Mouse (Mus musculus) MEL (cell line): ENCODE data around the gene Galntl6. TPM values are rescaled to one million over a fixed set of nuclear protein-coding genes. Genes with fewer than 3 reads are reported as not detected.

Experiments used
- DNase-seq: peaks from one replicate; pipeline ENCODE4 v3.0.0; 2011; ENCODE audit warnings: low read depth, low spot score
- H3K27ac ChIP-seq: 2 replicates; pipeline ENCODE4 v1.5.1; 2012; ENCODE audit warnings: low read depth, mild to moderate bottlenecking, control low read depth, low read length, moderate library complexity; ENCODE audit not compliant: control insufficient read depth
- H3K27me3 ChIP-seq, 2 experiments: fragments of 150-350 bp in 1 of 2; sonication (generic) in 1 of 2; 2 replicates each; pipeline ENCODE4 v1.6.1; 2012; ENCODE audit warnings: low read length in 2 of 2, mild to moderate bottlenecking in 2 of 2, improper control_type of control experiment in 1 of 2, moderate library complexity in 1 of 2; ENCODE audit not compliant: insufficient read depth in 2 of 2, control insufficient read depth in 1 of 2
- H3K36me3 ChIP-seq, 2 experiments: 2 replicates each; pipeline ENCODE4 v1.6.1; 2012 to 2014; ENCODE audit warnings: low read length in 2 of 2, improper control_type of control experiment in 1 of 2, inconsistent platforms in 1 of 2, mild to moderate bottlenecking in 1 of 2; ENCODE audit not compliant: insufficient read depth in 2 of 2, control insufficient read depth in 1 of 2
- H3K4me1 ChIP-seq, 2 experiments: fragments of 150-350 bp in 1 of 2; sonication (generic) in 1 of 2; 2 replicates each; pipeline ENCODE4 v1.6.1; 2012; ENCODE audit warnings: low read length in 2 of 2, improper control_type of control experiment in 1 of 2, mild to moderate bottlenecking in 1 of 2; ENCODE audit not compliant: insufficient read depth in 2 of 2, control insufficient read depth in 1 of 2
- H3K4me3 ChIP-seq, 2 experiments: fragments of 150-350 bp in 1 of 2; sonication (generic) in 1 of 2; 2 replicates each; pipeline ENCODE4 v1.5.1; 2012; ENCODE audit warnings: low read depth in 2 of 2, low read length in 2 of 2, mild to moderate bottlenecking in 2 of 2, moderate library complexity in 2 of 2, control low read depth in 1 of 2, improper control_type of control experiment in 1 of 2; ENCODE audit not compliant: control insufficient read depth in 1 of 2, insufficient read depth in 1 of 2
- H3K79me2 ChIP-seq: 2 replicates; pipeline ENCODE4 v1.6.1; 2012; ENCODE audit warnings: mild to moderate bottlenecking, low read length, moderate library complexity; ENCODE audit not compliant: control insufficient read depth, poor library complexity, insufficient read depth
- H3K9ac ChIP-seq: 2 replicates; pipeline ENCODE4 v1.6.1; 2012; ENCODE audit warnings: low read depth, mild to moderate bottlenecking, control low read depth, low read length, moderate library complexity; ENCODE audit not compliant: control insufficient read depth, poor library complexity, severe bottlenecking
- H3K9me3 ChIP-seq: fragments of 150-350 bp; sonication (generic); replicated peaks from 2 replicates; pipeline ENCODE4 v1.6.1; 2012; ENCODE audit warnings: mild to moderate bottlenecking, low read length, improper control_type of control experiment, moderate library complexity; ENCODE audit not compliant: insufficient read depth
- BHLHE40 ChIP-seq: IDR thresholded peaks from 2 replicates; pipeline ENCODE4 v1.6.1; 2012; ENCODE audit warnings: low read depth, mild to moderate bottlenecking, inconsistent platforms, low read length, improper control_type of control experiment, borderline replicate concordance
- CHD1 ChIP-seq: IDR thresholded peaks from 2 replicates; pipeline ENCODE4 v1.6.1; 2012; ENCODE audit warnings: low read depth, mild to moderate bottlenecking, inconsistent platforms, low read length, improper control_type of control experiment
- CHD2 ChIP-seq: IDR thresholded peaks from 2 replicates; pipeline ENCODE4 v1.6.1; 2011; ENCODE audit warnings: low read length, improper control_type of control experiment
- ELF1 ChIP-seq: IDR thresholded peaks from 2 replicates; pipeline ENCODE4 v1.6.1; 2014; ENCODE audit warnings: low read depth, mild to moderate bottlenecking, inconsistent platforms, low read length, improper control_type of control experiment, moderate library complexity
- GATA1 ChIP-seq: IDR thresholded peaks from 2 replicates; pipeline ENCODE4 v1.6.1; 2011; ENCODE audit warnings: low read depth, low read length, improper control_type of control experiment
- HCFC1 ChIP-seq: IDR thresholded peaks from 2 replicates; pipeline ENCODE4 v1.6.1; 2012; ENCODE audit warnings: low read depth, mild to moderate bottlenecking, inconsistent platforms, low read length, improper control_type of control experiment, moderate library complexity
- JUND ChIP-seq: IDR thresholded peaks from 2 replicates; pipeline ENCODE4 v1.6.1; 2011; ENCODE audit warnings: low read depth, mild to moderate bottlenecking, improper control_type of control experiment, low read length
- MAFK ChIP-seq: IDR thresholded peaks from 2 replicates; pipeline ENCODE4 v1.6.1; 2011; ENCODE audit warnings: low read depth, mild to moderate bottlenecking, low read length, improper control_type of control experiment, borderline replicate concordance
- MAZ ChIP-seq: IDR thresholded peaks from 2 replicates; pipeline ENCODE4 v1.6.1; 2012; ENCODE audit warnings: low read depth, mild to moderate bottlenecking, inconsistent platforms, low read length, improper control_type of control experiment
- MYC ChIP-seq: IDR thresholded peaks from 2 replicates; pipeline ENCODE4 v1.6.1; 2011; ENCODE audit warnings: low read depth, mild to moderate bottlenecking, low read length, improper control_type of control experiment, moderate library complexity
- NRF1 ChIP-seq: IDR thresholded peaks from 2 replicates; pipeline ENCODE4 v1.6.1; 2014; ENCODE audit warnings: low read depth, mild to moderate bottlenecking, inconsistent platforms, low read length, improper control_type of control experiment, moderate library complexity; ENCODE audit not compliant: poor library complexity, insufficient read depth, severe bottlenecking
- POLR2A ChIP-seq, 2 experiments: IDR thresholded peaks; 2 replicates each; pipeline ENCODE4 v1.6.1; 2011 to 2012; ENCODE audit warnings: low read length in 2 of 2, mild to moderate bottlenecking in 2 of 2, control low read depth in 1 of 2, improper control_type of control experiment in 1 of 2, low read depth in 1 of 2, moderate library complexity in 1 of 2; ENCODE audit not compliant: control insufficient read depth in 1 of 2, insufficient read depth in 1 of 2, poor library complexity in 1 of 2
- POLR2AphosphoS5 ChIP-seq: IDR thresholded peaks from 2 replicates; pipeline ENCODE4 v1.6.1; 2012; ENCODE audit warnings: low read depth, borderline replicate concordance, mild to moderate bottlenecking, inconsistent platforms, low read length, moderate library complexity, mixed read lengths
- RCOR1 ChIP-seq: IDR thresholded peaks from 2 replicates; pipeline ENCODE4 v1.6.1; 2012; ENCODE audit warnings: low read depth, mild to moderate bottlenecking, inconsistent platforms, low read length, improper control_type of control experiment
- UBTF ChIP-seq: IDR thresholded peaks from 2 replicates; pipeline ENCODE4 v1.6.1; 2012; ENCODE audit warnings: low read depth, mild to moderate bottlenecking, inconsistent platforms, low read length, improper control_type of control experiment, moderate library complexity, borderline replicate concordance; ENCODE audit not compliant: insufficient read depth
- USF2 ChIP-seq, 2 experiments: IDR thresholded peaks; 2 replicates each; pipeline ENCODE4 v1.6.1; 2011 to 2012; ENCODE audit warnings: improper control_type of control experiment in 2 of 2, low read length in 2 of 2, borderline replicate concordance in 1 of 2, inconsistent platforms in 1 of 2, low read depth in 1 of 2, mild to moderate bottlenecking in 1 of 2; ENCODE audit not compliant: insufficient read depth in 1 of 2
- ZC3H11A ChIP-seq: IDR thresholded peaks from 2 replicates; pipeline ENCODE4 v1.6.1; 2012; ENCODE audit warnings: low read depth, mild to moderate bottlenecking, inconsistent platforms, low read length, improper control_type of control experiment
- ZMIZ1 ChIP-seq: IDR thresholded peaks from 2 replicates; pipeline ENCODE4 v1.6.1; 2012; ENCODE audit warnings: low read depth, mild to moderate bottlenecking, inconsistent platforms, low read length, improper control_type of control experiment, moderate library complexity
- ZNF384 ChIP-seq: IDR thresholded peaks from 2 replicates; pipeline ENCODE4 v1.6.1; 2012; ENCODE audit warnings: low read depth, mild to moderate bottlenecking, inconsistent platforms, low read length, improper control_type of control experiment
- polyA plus RNA-seq, 2 experiments: library from polyadenylated mRNA; stranded (reverse) in 1 of 2; unstranded in 1 of 2; fragments of >175 nt in 1 of 2; fragments of >200 nt in 1 of 2; gene quantifications; 2 replicates each; pipeline versions ENCODE4 v1.2.1 to v1.2.4; 2012; ENCODE audit warnings: low replicate concordance in 2 of 2, low read depth in 1 of 2; ENCODE audit not compliant: insufficient read length in 2 of 2, insufficient read depth in 1 of 2, missing spikeins in 1 of 2
- total RNA-seq: library from RNA; depleted of rRNA; stranded (reverse); fragments of 300-350 nt; gene quantifications from 2 replicates; pipeline ENCODE4 v1.2.3, GENCODE M21; 2012

Galntl6 gene
- total and polyA plus RNA-seq, 3 experiments, result not detected

- DNase-seq, result no peak
- Histone ChIP-seq H3K79me2 (no peaks in the 10 kb centered on the region), H3K9ac (no peak overlapping the region), H3K27me3 (no peaks in the 10 kb centered on the region), H3K27ac (no peak overlapping the region), H3K4me3 (no peak overlapping the region), H3K36me3 (no peaks in the 10 kb centered on the region), H3K4me1 (no peaks in the 10 kb centered on the region), H3K9me3 (no peaks in the 10 kb centered on the region)
- TF ChIP-seq JUND (no peak), BHLHE40 (no peak), MYC (no peak), MAZ (no peak), CHD2 (no peak)
These were observed 252.4 kb downstream of the Galntl6 start for GRCm38 (mm10) chr8:58660019-58660418.

GRCm38 (mm10) chr8:58655631-58656030, 256.8 kb downstream of the Galntl6 start:
- no peaks in the 10 kb centered on the region for H3K9me3 ChIP-seq
- H3K9ac ChIP-seq, result no peak overlapping the region
- H3K36me3 ChIP-seq, result no peaks in the 10 kb centered on the region
- no peaks in the 10 kb centered on the region for H3K79me2 ChIP-seq
- no peaks in the 10 kb centered on the region for H3K4me1 ChIP-seq
- H3K27ac ChIP-seq, result no peak overlapping the region
- DNase-seq, result no peak
- no peaks in the 10 kb centered on the region for H3K27me3 ChIP-seq
- H3K4me3 ChIP-seq, result no peak overlapping the region
- no peak for TF ChIP-seq ZNF384
- TF ChIP-seq ELF1, result no peak
- no peak for TF ChIP-seq ZMIZ1

GRCm38 (mm10) chr8:58606451-58606850, 306.0 kb downstream of the Galntl6 start:
- Histone ChIP-seq H3K27me3 (no peaks in the 10 kb centered on the region), H3K27ac (no peak overlapping the region), H3K36me3 (no peaks in the 10 kb centered on the region), H3K9ac (no peak overlapping the region), H3K4me3 (no peak overlapping the region), H3K79me2 (no peaks in the 10 kb centered on the region), H3K9me3 (no peaks in the 10 kb centered on the region)
- DNase-seq, result no peak
- no peak for TF ChIP-seq UBTF
- no peak for TF ChIP-seq GATA1
- TF ChIP-seq HCFC1, result no peak
- TF ChIP-seq CHD1, result no peak
- no peak for TF ChIP-seq POLR2A (IDR thresholded peaks at IDR 0.05; ENCODE audit: control insufficient read depth in 1 of 2, insufficient read depth in 1 of 2, low read depth in 1 of 2, low read length in 2 of 2, poor library complexity in 1 of 2)
- TF ChIP-seq MAFK, result no peak
- TF ChIP-seq RCOR1, result no peak
- no peak for TF ChIP-seq POLR2AphosphoS5
- no peak for TF ChIP-seq MAZ
- TF ChIP-seq ZC3H11A, result no peak
- TF ChIP-seq NRF1, result no peak
- TF ChIP-seq JUND, result no peak
- no peak for TF ChIP-seq USF2 (IDR thresholded peaks at IDR 0.05; ENCODE audit: borderline replicate concordance in 1 of 2, insufficient read depth in 1 of 2, low read depth in 1 of 2, low read length in 2 of 2)
- TF ChIP-seq, all 39 proteins: peak for 0
- H3K4me1 ChIP-seq, result no peaks in the 10 kb centered on the region
